Mouse (Mus musculus) neural tube, embryonic 15.5 days (tissue): ENCODE results near the gene Itgb5. TPM values are rescaled to one million over a fixed set of nuclear protein-coding genes. Genes with fewer than 3 reads are reported as not detected.
A peak's percentile ranks its signal among the peaks of the same experiment; 100 is the strongest.

ENCODE experiments used
- ATAC-seq: fragments of 200-750 bp; cut with Nextera tagmentation; 2 replicates; pipeline ENCODE4 v1.8.0; 2017; ENCODE audit warnings: mild to moderate bottlenecking, moderate TSS enrichment, moderate library complexity; ENCODE audit not compliant: low FRiP score
- H3K27ac ChIP-seq: fragments of 300-500 bp; sonication (generic); replicated peaks from 2 replicates; pipeline ENCODE4 v1.5.1; 2015; ENCODE audit warnings: mild to moderate bottlenecking, inconsistent platforms
- H3K27me3 ChIP-seq: fragments of 300-500 bp; sonication (generic); replicated peaks from 2 replicates; pipeline ENCODE4 v1.6.1; 2015; ENCODE audit warnings: inconsistent platforms
- H3K36me3 ChIP-seq: fragments of 300-500 bp; sonication (generic); 2 replicates; pipeline ENCODE4 v1.6.1; 2015; ENCODE audit warnings: inconsistent platforms
- H3K4me1 ChIP-seq: fragments of 300-500 bp; sonication (generic); 2 replicates; pipeline ENCODE4 v1.6.1; 2015; ENCODE audit warnings: inconsistent platforms
- H3K4me2 ChIP-seq: fragments of 300-500 bp; sonication (generic); 2 replicates; pipeline ENCODE4 v1.6.1; 2015; ENCODE audit warnings: inconsistent platforms, mild to moderate bottlenecking, moderate library complexity
- H3K4me3 ChIP-seq: fragments of 300-500 bp; sonication (generic); replicated peaks from 2 replicates; pipeline ENCODE4 v1.5.1; 2015; ENCODE audit warnings: mild to moderate bottlenecking, inconsistent platforms
- H3K9ac ChIP-seq: fragments of 300-500 bp; sonication (generic); replicated peaks from 2 replicates; pipeline ENCODE4 v1.6.1; 2015; ENCODE audit warnings: mild to moderate bottlenecking, inconsistent platforms
- H3K9me3 ChIP-seq: fragments of 300-500 bp; sonication (generic); replicated peaks from 2 replicates; pipeline ENCODE4 v1.6.1; 2016; ENCODE audit warnings: inconsistent platforms
- WGBS: fragments of 180-500 bp; shearing (Covaris S2); methylation state at CpG from one replicate; pipeline ENCODE4 v1.1.7; 2015; ENCODE audit warnings: mixed read lengths; 5-methylcytosine and 5-hydroxymethylcytosine counted together
- polyA plus RNA-seq: library from polyadenylated mRNA; unstranded; fragments of >200 nt; fragmentation: Nextera tagmentation; extraction: Ambion mirVana; gene quantifications from 2 replicates; pipeline ENCODE4 v1.2.1, GENCODE M21; 2015

Gene Itgb5
- polyA plus RNA-seq, 1 experiment from 2014 or later, result 19.2 TPM

GRCm38 (mm10) chr16:33797860-33798259 is 31.6 kb upstream of the Itgb5 start:
- no peak overlapping the region for H3K9ac ChIP-seq
- H3K36me3 ChIP-seq, result no peaks in the 10 kb centered on the region
- H3K27ac ChIP-seq, result no peak overlapping the region
- no peaks in the 10 kb centered on the region for H3K4me1 ChIP-seq
- no peak overlapping the region for H3K4me3 ChIP-seq
- H3K4me2 ChIP-seq, result no peak overlapping the region
- H3K27me3 ChIP-seq, result no peaks in the 10 kb centered on the region
- H3K9me3 ChIP-seq, result no peaks in the 10 kb centered on the region
- no peak for ATAC-seq
- WGBS, result 52% methylated on average over 5 of the region's 5 CpGs

GRCm38 (mm10) chr16:33810002-33810401 is 19.5 kb upstream of the Itgb5 start:
- Histone ChIP-seq H3K27me3 (no peaks in the 10 kb centered on the region), H3K4me2 (no peak overlapping the region), H3K9me3 (no peaks in the 10 kb centered on the region), H3K9ac (no peak overlapping the region), H3K4me3 (no peak overlapping the region), H3K4me1 (no peaks in the 10 kb centered on the region), H3K27ac (no peak overlapping the region), H3K36me3 (no peaks in the 10 kb centered on the region)
- 69% methylated on average over 3 of the region's 3 CpGs for WGBS
- no peak for ATAC-seq

- WGBS, result 87% methylated on average over 7 of the region's 7 CpGs
- no peak overlapping the region for H3K4me3 ChIP-seq
These were observed 10.9 kb upstream of the Itgb5 start for GRCm38 (mm10) chr16:33818413-33819165.

GRCm38 (mm10) chr16:33820269-33821178 is 8.9 kb upstream of the Itgb5 start:
- Histone ChIP-seq H3K27me3 (peaks cover 5% of the 10 kb centered on the region; the same call in 1 of the 2 replicates), H3K4me2 (no peak overlapping the region), H3K4me3 (no peak overlapping the region), H3K4me1 (no peaks in the 10 kb centered on the region), H3K9ac (no peak overlapping the region), H3K36me3 (no peaks in the 10 kb centered on the region), H3K27ac (no peak overlapping the region), H3K9me3 (no peaks in the 10 kb centered on the region)
- 22% methylated on average over 17 of the region's 17 CpGs for WGBS
- no peak for ATAC-seq

More at GRCm38 (mm10) chr16:33818413-33819165, 10.9 kb upstream of the Itgb5 start:
- Histone ChIP-seq H3K4me2 (no peak overlapping the region), H3K27ac (no peak overlapping the region), H3K36me3 (no peaks in the 10 kb centered on the region), H3K9me3 (no peaks in the 10 kb centered on the region), H3K4me1 (no peaks in the 10 kb centered on the region), H3K9ac (no peak overlapping the region), H3K27me3 (peaks cover 5% of the 10 kb centered on the region; the same call in 1 of the 2 replicates)
- ATAC-seq, result no peak

GRCm38 (mm10) chr16:33824603-33825002 is 4.9 kb upstream of the Itgb5 start:
- Histone ChIP-seq H3K27ac (no peak overlapping the region), H3K4me3 (no peak overlapping the region), H3K4me2 (no peak overlapping the region), H3K36me3 (no peaks in the 10 kb centered on the region), H3K9ac (no peak overlapping the region), H3K9me3 (no peaks in the 10 kb centered on the region), H3K4me1 (peaks cover 7% of the 10 kb centered on the region), H3K27me3 (peaks cover 15% of the 10 kb centered on the region)
- WGBS, result 78% methylated on average over 6 of the region's 6 CpGs
- no peak for ATAC-seq

- no peak overlapping the region for H3K4me3 ChIP-seq
- no peak overlapping the region for H3K27ac ChIP-seq
- H3K9me3 ChIP-seq, result no peaks in the 10 kb centered on the region
- no peak for ATAC-seq
- WGBS, result 92% methylated on average over 7 of the region's 7 CpGs
- peaks cover 26% of the 10 kb centered on the region for H3K4me1 ChIP-seq
- no peaks in the 10 kb centered on the region for H3K36me3 ChIP-seq
- peak overlapping the region; percentile 100; the same call in 1 of the 2 replicates for H3K4me2 ChIP-seq
- H3K9ac ChIP-seq, result no peak overlapping the region
- peaks cover 37% of the 10 kb centered on the region for H3K27me3 ChIP-seq
These were observed 969 bp upstream of the Itgb5 start for GRCm38 (mm10) chr16:33828496-33828895.

GRCm38 (mm10) chr16:33829842-33830511 is 512 bp downstream of the Itgb5 start:
- under 1% methylated on average over 62 of the region's 76 CpGs for WGBS
- Histone ChIP-seq H3K9ac (peak overlapping the region; percentile 58), H3K27me3 (peaks cover 50% of the 10 kb centered on the region), H3K27ac (peak overlapping the region; percentile 56), H3K4me3 (peak overlapping the region; percentile 74), H3K4me1 (peaks cover 39% of the 10 kb centered on the region), H3K9me3 (no peaks in the 10 kb centered on the region), H3K4me2 (peak overlapping the region; percentile 100), H3K36me3 (no peaks in the 10 kb centered on the region)
- ATAC-seq, result peak; percentile 77

- Histone ChIP-seq H3K4me2 (peak overlapping the region; percentile 100), H3K36me3 (no peaks in the 10 kb centered on the region), H3K9ac (peak overlapping the region; percentile 58), H3K4me1 (peaks cover 40% of the 10 kb centered on the region), H3K27ac (peak overlapping the region; percentile 56; the same call in 1 of the 2 replicates), H3K9me3 (no peaks in the 10 kb centered on the region), H3K4me3 (peak overlapping the region; percentile 74), H3K27me3 (peaks cover 56% of the 10 kb centered on the region)
- WGBS, result 3% methylated on average over 18 of the region's 18 CpGs
- ATAC-seq, result no peak
These were observed 1.1 kb downstream of the Itgb5 start for GRCm38 (mm10) chr16:33830512-33831105.

- Histone ChIP-seq H3K9ac (no peak overlapping the region), H3K9me3 (no peaks in the 10 kb centered on the region), H3K36me3 (no peaks in the 10 kb centered on the region), H3K4me3 (no peak overlapping the region), H3K27me3 (peaks cover 56% of the 10 kb centered on the region), H3K4me2 (0 out of 2 replicates have a peak overlapping the region, but pooled peaks have one; percentile 53), H3K4me1 (peaks cover 40% of the 10 kb centered on the region), H3K27ac (no peak overlapping the region; the same call in 1 of the 2 replicates)
- ATAC-seq, result no peak
- 38% methylated on average over 6 of the region's 6 CpGs for WGBS
These were observed 2.6 kb downstream of the Itgb5 start for GRCm38 (mm10) chr16:33832057-33832456.

GRCm38 (mm10) chr16:33832728-33833428 is 3.4 kb downstream of the Itgb5 start:
- no peak for ATAC-seq
- peak overlapping the region; percentile 53 for H3K4me2 ChIP-seq
- no peaks in the 10 kb centered on the region for H3K36me3 ChIP-seq
- peak overlapping the region; percentile 60 for H3K27ac ChIP-seq
- peak overlapping the region; percentile 17 for H3K4me3 ChIP-seq
- peaks cover 40% of the 10 kb centered on the region for H3K4me1 ChIP-seq
- WGBS, result 2% methylated on average over 21 of the region's 21 CpGs
- no peaks in the 10 kb centered on the region for H3K9me3 ChIP-seq
- H3K27me3 ChIP-seq, result peaks cover 56% of the 10 kb centered on the region
- H3K9ac ChIP-seq, result 0 out of 2 replicates have a peak overlapping the region, but pooled peaks have one; percentile 20
